Mouse (Mus musculus) thymus, adult 18-20 months (tissue): ENCODE results near the gene Naxd.
A peak's percentile ranks its signal among the peaks of the same experiment; 100 is the strongest.
"Not testable (repeated sequence)": the region's sequence is repeated elsewhere in the genome, so short reads cannot be mapped to it uniquely, and the experiment has no call there.

Source experiments
- DNase-seq, 2 experiments: peaks; one replicate each; pipeline ENCODE4 v3.0.0; 2022; ENCODE audit warnings: mixed read lengths in 2 of 2

Naxd gene

GRCm38 (mm10) chr8:11475397-11475796 is 21.9 kb upstream of the Naxd start:
- DNase-seq: no peak

GRCm38 (mm10) chr8:11475876-11476275 is 21.4 kb upstream of the Naxd start:
- DNase-seq: no peak

DNA sequence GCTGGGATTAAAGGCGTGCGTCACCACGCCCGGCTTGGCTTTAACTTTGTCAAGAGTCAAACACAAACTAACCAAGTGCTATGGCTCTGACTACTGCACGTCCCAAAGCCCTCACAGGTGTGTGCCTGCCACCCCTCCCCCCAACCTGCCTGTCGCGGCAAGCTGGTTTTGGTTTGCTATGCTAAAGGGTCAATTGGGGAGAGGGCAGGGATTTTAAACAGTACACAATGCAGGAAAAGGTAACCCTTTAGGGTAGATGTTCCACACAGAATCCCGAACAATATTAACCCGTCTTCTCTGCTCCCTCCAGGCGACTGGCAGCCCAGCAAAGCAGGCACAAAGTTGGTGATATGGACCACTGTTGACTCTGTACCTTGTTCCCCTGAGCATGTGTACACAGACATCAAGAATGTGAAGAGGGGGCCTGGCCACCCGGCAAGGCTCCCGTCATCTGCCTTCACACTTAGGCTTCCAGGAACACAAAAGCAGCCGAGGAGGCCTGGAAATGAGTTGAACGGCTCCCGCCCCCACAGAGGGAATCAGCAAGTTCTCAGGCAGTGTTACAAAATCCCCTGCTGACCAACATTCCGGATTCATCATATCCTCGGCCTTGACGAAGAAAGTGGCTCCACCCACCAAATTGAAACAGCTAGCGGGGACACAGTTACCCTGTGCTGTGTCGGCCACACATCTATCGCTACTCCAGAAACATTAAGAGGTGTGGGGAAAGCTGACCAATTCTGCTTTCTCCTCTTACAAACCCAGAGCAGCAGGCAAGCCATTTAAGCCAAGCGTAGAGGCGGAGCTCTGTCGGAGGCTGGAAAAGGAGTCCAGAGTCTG is 20.7 kb upstream of the Naxd start:
- DNase-seq: no peak

GRCm38 (mm10) chr8:11477178-11477553 is 20.1 kb upstream of the Naxd start:
- DNase-seq: no peak

- peak in 1 of 2 experiments; percentile 21 for DNase-seq
Measured at GRCm38 (mm10) chr8:11477811-11478761, 19.2 kb upstream of the Naxd start, which contains the start of gene Rab20. Gene Rab20, minus strand, starts transcription at chr8:11478710.

DNA sequence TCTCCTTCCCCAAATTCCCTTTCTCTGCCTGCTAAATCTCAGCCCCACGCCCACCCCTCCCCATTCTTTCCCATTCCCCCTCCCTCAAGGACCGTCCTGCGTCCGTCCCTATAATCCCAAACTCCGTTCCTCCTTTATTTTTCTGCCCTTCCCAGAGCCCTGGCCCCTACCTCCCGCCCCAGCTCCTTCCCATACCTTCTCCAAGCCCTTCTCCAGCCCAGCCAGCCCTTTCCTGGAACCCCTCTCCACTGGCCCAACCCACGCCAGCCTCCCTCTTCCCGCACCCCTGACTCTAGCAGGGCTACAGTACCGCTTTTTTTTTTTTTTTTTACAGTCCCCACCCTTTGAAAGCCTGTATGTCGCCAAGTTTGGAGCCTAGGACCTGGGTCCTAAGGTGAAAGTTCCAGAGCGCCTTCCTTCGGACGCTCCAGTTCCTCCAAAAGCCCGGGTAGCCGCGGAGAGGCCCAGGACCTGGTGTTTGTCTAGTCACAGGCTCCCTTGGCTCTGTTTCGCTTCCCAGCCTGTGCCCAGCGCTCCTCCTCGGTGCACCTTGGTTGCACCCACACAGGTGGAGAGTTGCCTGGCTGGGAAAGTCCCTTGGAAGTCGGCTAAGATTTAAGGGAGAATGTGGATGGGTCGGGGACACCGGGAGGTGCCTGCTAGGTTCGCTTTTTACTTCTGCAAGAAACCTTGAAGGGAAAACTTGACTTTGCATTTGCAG is 18.3 kb upstream of the Naxd start:
- no peak for DNase-seq

- no peak for DNase-seq
Measured at GRCm38 (mm10) chr8:11479591-11479990, 17.7 kb upstream of the Naxd start.

GRCm38 (mm10) chr8:11481876-11482275 is 15.4 kb upstream of the Naxd start:
- no peak for DNase-seq

DNA sequence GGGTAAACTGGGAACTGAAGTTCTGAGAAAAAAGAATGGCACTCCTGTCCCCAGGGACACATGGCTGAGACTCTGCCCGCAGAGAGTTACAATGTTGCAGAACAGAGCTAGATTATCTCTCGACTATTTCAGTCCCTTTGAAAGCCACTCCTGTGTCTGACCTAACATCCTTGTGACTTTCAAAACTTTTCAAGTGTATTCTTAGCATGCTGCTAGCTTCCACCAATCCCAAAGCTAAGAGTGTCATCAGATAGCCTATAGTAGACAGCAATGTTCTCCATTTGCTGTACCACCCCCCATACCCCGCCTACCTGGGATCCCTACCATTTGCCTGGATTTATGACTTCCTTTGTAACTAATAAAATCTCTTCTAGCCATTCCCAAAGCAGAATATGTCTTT is 14.8 kb upstream of the Naxd start:
- no peak for DNase-seq

DNA sequence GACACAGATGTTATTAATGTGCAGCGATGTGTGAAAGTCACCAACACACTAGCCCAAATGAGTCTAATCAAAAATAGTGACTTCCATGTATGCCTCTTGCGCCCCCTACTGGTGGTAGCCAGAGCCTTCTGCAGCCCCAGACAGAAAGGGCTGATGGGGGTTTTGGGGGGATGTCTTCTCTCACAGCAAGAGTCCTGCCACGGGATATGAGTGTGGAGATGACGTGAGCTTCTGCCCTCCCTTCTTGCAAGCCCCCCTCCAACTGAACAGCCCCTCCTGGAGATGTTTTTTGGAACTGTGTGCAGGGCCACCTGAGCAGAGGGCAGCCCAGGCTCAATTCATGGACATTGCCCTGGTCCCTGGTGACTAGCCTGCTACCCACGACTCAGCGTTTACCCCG is 11.2 kb upstream of the Naxd start:
- peak in 1 of 2 experiments; percentile 34 for DNase-seq

DNA sequence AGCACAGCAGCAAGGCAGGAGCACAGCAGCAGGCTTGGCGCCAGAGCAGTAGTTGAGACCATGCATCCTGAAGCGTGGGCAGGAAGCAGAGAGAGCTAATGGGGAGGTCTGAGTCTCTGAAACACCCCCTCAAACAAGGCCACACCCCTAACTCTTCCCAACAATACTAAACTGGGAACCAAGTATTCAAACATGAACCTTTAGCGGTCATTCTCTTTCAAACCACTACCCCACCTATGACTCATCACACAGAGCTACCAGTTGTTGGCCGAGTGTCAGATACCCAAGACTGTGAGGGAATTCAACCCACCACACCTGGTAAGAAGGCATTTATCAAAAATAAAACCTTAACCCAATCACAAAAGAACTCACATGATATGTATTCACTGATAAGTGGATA is 10.1 kb upstream of the Naxd start:
- no peak for DNase-seq

GRCm38 (mm10) chr8:11492340-11492739 is 5.0 kb upstream of the Naxd start:
- not testable (repeated sequence) for DNase-seq

- no peak for DNase-seq
Measured at GRCm38 (mm10) chr8:11498281-11498680, 975 bp downstream of the Naxd start.

GRCm38 (mm10) chr8:11498786-11499485 is 1.6 kb downstream of the Naxd start:
- DNase-seq: peak in 1 of 2 experiments; percentile 37

DNA sequence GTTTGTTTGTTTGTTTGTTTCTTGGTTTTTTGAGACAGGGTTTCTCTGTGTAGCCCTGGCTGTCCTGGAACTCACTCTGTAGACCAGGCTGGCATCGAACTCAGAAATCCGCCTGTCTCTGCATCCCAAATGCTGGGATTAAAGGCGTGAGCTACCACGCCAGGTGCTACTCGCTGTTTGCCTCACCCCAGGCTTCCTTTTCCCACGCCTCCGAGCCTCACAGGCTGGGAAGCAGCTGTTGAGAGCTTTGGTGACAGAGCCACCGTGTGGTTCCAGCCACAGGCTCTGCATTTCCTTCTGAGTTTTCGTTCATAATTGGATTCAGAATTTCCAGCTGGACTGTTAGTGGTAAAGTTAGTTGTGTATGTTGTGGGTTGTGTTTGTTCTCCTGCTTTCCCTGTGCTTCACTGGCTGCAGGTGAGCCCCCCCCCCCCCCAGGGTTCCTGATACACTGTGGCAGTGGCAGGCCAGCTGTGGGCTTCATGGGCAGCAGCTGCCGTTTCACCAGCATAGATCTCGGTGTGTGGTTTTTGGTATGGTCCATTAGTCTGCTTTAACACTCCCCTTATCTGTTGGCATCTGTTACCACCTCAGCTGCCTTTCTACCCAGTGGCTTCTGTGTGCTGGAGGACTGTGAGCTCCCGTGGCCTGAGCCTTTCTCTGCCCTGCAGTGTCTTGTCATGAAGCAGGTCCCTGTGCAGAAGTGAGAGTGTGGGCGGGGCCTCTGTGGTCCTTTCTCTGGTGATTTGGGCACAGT is 6.3 kb downstream of the Naxd start:
- DNase-seq: no peak

DNA sequence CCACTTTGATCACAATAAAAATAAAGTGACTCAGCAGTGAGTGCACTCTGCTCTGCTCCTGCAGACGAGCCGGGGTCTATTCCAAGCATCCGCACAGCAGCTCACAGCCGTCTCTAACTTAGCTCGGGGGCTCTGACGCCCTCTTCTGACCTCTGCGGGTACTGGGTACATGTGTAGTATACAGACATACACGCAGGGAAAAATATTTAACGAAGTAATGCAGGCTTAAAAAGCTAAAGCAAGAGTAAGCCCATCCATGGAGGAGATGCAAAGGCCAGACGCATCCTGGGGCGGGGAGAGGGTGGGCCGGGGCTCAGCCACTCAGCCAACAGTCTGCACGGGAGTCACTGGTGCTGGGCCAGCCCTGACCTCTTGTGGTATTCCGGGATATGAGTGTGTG is 8.8 kb downstream of the Naxd start:
- DNase-seq: no peak

- peak; percentile 49 to 51 for DNase-seq
Measured at GRCm38 (mm10) chr8:11506802-11507201, 9.5 kb downstream of the Naxd start.

DNA sequence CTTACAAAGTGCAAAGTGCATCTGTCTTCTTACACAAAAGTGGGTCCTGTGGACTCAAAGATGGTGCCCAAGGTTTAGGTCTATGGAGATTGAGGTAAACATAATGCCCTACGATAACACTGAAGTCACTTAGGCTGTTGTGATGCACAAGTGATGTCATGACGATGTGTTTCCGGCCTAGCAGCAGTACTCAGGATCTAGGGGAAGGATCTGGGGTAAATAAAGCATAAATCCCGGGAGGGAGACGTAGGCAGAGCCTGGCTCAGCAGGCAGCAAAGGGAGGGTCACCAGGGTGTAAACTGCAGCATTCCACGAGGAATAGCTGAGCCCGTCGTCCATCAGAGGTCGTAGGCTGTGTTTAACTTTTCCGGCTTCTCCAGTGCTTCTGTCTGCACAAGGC is 11.6 kb downstream of the Naxd start:
- DNase-seq: no peak

DNA sequence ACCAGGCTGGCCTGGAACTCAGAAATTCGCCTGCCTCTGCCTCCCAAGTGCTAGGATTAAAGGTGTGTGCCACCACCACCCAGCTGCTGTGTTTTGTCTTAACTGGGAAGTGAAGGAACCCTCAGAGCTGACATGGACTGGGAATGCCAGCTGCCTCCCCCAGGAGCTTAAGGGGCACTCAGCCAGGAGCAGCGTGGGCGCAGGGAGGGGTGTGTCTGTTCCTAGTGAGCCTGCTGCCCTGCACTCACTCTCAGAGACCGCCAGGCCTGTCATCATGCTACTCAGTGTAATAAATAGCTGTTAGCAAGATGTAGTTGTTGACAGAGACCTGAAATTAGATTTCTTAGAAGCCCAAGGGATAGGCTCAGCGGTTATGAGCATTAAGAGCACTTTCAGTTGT is 13.7 kb downstream of the Naxd start:
- DNase-seq: no peak

GRCm38 (mm10) chr8:11512711-11513110 is 15.4 kb downstream of the Naxd start:
- no peak for DNase-seq

DNA sequence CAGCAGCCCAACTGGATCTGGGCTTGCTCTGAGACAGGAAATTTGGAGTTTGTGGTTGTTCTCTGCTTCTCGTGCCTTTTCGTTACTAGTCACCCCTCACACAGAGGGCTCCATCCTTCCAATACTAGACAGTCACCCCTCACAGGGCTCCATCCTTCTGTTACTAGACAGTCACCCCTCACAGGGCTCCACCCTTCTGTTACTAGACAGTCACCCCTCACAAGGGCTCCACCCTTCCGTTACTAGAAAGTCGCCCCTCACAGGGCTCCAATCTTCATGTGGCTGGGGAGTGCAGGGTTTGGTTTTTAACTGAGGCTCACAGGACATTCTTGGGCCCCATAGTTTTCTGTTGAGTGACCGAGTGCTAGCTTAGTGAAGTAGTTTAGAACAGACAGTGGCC is 15.9 kb downstream of the Naxd start:
- no peak for DNase-seq

- no peak for DNase-seq
Measured at GRCm38 (mm10) chr8:11516292-11516691, 19.0 kb downstream of the Naxd start.
